Mouse (Mus musculus): ENCODE results near the gene Ppm1b. TPM values are rescaled to one million over a fixed set of nuclear protein-coding genes. Genes with fewer than 3 reads are reported as not detected.
A peak's percentile ranks its signal among the peaks of the same experiment; 100 is the strongest.

The Ppm1b gene
- 68.9 and 73.0 TPM in 2 replicates for polyA plus RNA-seq (2014; fragmentation: Nextera tagmentation; extraction: Ambion mirVana)

DNA sequence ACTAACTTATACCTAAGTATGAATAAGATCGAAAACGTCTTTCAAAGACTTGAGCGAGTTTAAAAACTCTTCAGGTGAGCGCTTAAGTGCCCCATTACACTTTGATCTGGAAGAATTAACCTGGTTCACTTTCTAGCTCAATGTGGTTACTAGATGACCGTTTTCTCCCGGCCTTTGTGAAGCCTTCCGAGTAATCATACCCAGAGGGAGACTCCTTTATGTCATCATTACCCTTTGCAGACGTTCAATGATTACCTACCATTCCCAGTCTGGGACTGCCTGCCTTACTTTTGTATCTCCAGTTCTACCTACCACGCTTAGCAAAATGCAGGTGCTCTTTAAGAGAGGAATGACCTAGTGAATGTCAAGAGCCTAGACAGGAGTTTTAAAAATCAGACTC is at the start of gene Ppm1b:
Ppm1b (plus strand) TSS at position 301 of the 400 bp plus-strand sequence.
- Histone ChIP-seq H3K9ac (ENCODE audit: low read length) (peak within 1 kb of the TSS; percentile 78), H3K4me3 (ENCODE audit: control insufficient read depth in 1 of 2, insufficient read depth in 1 of 2, low read depth in 1 of 2, low read length in 2 of 2) (peak within 1 kb of the TSS; percentile 54 to 62), H3K4me2 (ENCODE audit: low read length) (peak within 1 kb of the TSS; percentile 91), H3K27me3 (ENCODE audit: control insufficient read depth, insufficient read depth, low read length) (no peaks in the 10 kb centered on the region), H3K36me3 (ENCODE audit: control insufficient read depth, insufficient read depth, low read length) (no peaks in the 10 kb centered on the region), H3K9me3 (ENCODE audit: control insufficient read depth, low read length) (no peaks in the 10 kb centered on the region), H3K27ac (replicated peaks in 1 of 2; ENCODE audit: control insufficient read depth in 1 of 2, insufficient read depth in 1 of 2, low read depth in 2 of 2, low read length in 2 of 2) (peak within 1 kb of the TSS; percentile 97 to 98), H3K4me1 (ENCODE audit: control insufficient read depth in 2 of 2, insufficient read depth in 2 of 2, low read length in 2 of 2) (peaks cover 4 to 26% of the 10 kb centered on the region in 2 experiments)
- ATAC-seq (ENCODE audit: insufficient number of reproducible peaks, insufficient read depth, low FRiP score, low read depth): no peak
- WGBS: 32% methylated on average over 9 of the region's 9 CpGs

DNA sequence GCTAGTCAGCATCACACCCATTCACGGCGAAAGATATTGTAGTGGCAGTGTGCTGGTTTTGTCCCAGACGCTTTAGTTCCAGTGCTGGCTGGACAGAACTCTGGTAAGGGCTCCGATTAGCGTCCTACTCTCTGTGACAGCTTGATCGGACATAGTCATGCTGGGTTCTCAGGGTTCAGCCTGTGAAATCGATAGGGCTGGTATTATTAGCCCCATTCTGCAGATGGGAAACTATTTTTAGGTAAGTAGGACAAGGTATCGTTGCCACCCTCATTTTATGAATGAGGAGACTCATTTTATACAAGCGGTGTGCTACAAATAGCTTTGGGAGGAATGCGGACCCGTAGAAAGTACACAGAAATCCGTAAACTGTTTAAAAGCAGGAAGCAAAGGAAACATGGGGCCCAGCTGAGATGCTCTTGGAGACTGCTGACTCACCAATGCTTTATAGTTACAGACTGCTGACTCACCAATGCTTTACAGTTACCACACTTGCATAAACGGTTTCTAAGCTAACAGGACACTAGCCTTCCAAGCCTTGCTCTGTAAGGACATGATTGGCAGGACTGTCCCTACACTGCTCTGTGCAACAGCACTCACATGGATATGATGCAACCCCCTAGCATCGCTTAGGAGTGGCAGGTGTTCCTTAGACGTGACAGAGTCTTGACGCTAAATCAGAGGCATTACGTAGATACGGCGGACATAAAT is 34.7 kb upstream of the Ppm1b start:
- Histone ChIP-seq H3K27ac (replicated peaks in 1 of 2; ENCODE audit: control insufficient read depth in 1 of 2, insufficient read depth in 1 of 2, low read depth in 2 of 2, low read length in 2 of 2) (no peak overlapping the region), H3K27me3 (ENCODE audit: control insufficient read depth, insufficient read depth, low read length) (no peaks in the 10 kb centered on the region), H3K9ac (ENCODE audit: low read length) (no peak overlapping the region), H3K4me3 (ENCODE audit: control insufficient read depth in 1 of 2, insufficient read depth in 1 of 2, low read depth in 1 of 2, low read length in 2 of 2) (no peak overlapping the region), H3K9me3 (ENCODE audit: control insufficient read depth, low read length) (no peaks in the 10 kb centered on the region), H3K4me1 (ENCODE audit: control insufficient read depth in 2 of 2, insufficient read depth in 2 of 2, low read length in 2 of 2) (0 out of 4 replicates have a peak, but pooled peaks cover 0 to 5% of the 10 kb centered on the region in 2 experiments), H3K4me2 (ENCODE audit: low read length) (no peak overlapping the region), H3K36me3 (ENCODE audit: control insufficient read depth, insufficient read depth, low read length) (no peaks in the 10 kb centered on the region)
- WGBS: 80% methylated on average over 19 of the region's 19 CpGs
- no peak for ATAC-seq (ENCODE audit: insufficient number of reproducible peaks, insufficient read depth, low FRiP score, low read depth)

DNA sequence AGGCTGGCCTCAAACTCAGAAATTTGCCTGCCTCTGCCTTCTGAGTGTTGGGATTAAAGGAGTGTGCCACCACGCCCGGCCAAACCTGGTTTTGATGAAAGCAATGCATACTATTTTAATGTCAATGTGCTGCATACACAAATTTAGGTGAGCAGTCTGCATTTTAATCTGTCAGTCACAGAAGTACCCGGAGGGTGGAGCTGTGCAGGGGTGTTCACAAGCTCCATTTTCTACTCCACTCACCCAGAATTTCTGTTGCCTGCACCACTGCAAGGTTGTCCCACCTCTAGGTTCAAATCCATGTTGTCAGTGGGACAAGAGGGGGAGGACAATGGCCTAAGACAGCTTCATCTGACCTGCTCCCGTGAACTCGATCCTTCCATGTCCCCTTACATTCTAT is 31.8 kb upstream of the Ppm1b start:
- Histone ChIP-seq H3K4me1 (ENCODE audit: control insufficient read depth in 2 of 2, insufficient read depth in 2 of 2, low read length in 2 of 2) (0 out of 4 replicates have a peak, but pooled peaks cover 0 to 5% of the 10 kb centered on the region in 2 experiments), H3K4me2 (ENCODE audit: low read length) (no peak overlapping the region), H3K9me3 (ENCODE audit: control insufficient read depth, low read length) (no peaks in the 10 kb centered on the region), H3K36me3 (ENCODE audit: control insufficient read depth, insufficient read depth, low read length) (no peaks in the 10 kb centered on the region), H3K4me3 (ENCODE audit: control insufficient read depth in 1 of 2, insufficient read depth in 1 of 2, low read depth in 1 of 2, low read length in 2 of 2) (no peak overlapping the region), H3K9ac (ENCODE audit: low read length) (no peak overlapping the region), H3K27me3 (ENCODE audit: control insufficient read depth, insufficient read depth, low read length) (no peaks in the 10 kb centered on the region), H3K27ac (replicated peaks in 1 of 2; ENCODE audit: control insufficient read depth in 1 of 2, insufficient read depth in 1 of 2, low read depth in 2 of 2, low read length in 2 of 2) (no peak overlapping the region)
- 84% methylated on average over 5 of the region's 5 CpGs for WGBS
- ATAC-seq (ENCODE audit: insufficient number of reproducible peaks, insufficient read depth, low FRiP score, low read depth): no peak

DNA sequence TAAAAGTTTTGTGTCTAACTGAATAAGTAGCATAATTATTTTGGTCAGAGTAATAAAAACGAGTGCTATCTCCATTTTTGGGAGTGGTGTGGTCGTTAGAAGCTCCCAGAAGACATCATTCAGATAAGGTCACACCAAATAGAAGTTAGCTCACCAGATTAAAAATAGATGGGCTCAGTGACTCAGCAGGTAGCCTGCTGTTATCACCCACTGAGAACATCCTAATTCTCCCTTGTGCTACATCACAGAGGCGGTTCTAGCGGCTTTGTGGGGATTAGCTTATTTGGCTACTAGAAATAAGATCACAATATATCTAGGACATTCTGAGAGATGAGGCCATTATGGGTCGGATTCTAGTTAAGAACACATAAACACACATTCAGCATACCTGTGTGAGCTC is 30.3 kb upstream of the Ppm1b start:
- H3K9me3 ChIP-seq (ENCODE audit: control insufficient read depth, low read length): peaks cover under 1% of the 10 kb centered on the region; the same call in 1 of the 2 replicates
- no peak for ATAC-seq (ENCODE audit: insufficient number of reproducible peaks, insufficient read depth, low FRiP score, low read depth)
- H3K9ac ChIP-seq (ENCODE audit: low read length): no peak overlapping the region
- WGBS: 23% methylated on average over 5 of the region's 5 CpGs
- no peak overlapping the region for H3K4me2 ChIP-seq (ENCODE audit: low read length)
- no peaks in the 10 kb centered on the region for H3K27me3 ChIP-seq (ENCODE audit: control insufficient read depth, insufficient read depth, low read length)
- H3K4me3 ChIP-seq (ENCODE audit: control insufficient read depth in 1 of 2, insufficient read depth in 1 of 2, low read depth in 1 of 2, low read length in 2 of 2): no peak overlapping the region
- no peaks in the 10 kb centered on the region for H3K36me3 ChIP-seq (ENCODE audit: control insufficient read depth, insufficient read depth, low read length)
- no peak overlapping the region for H3K27ac ChIP-seq (replicated peaks in 1 of 2; ENCODE audit: control insufficient read depth in 1 of 2, insufficient read depth in 1 of 2, low read depth in 2 of 2, low read length in 2 of 2)
- 0 out of 4 replicates have a peak, but pooled peaks cover 0 to 5% of the 10 kb centered on the region in 2 experiments for H3K4me1 ChIP-seq (ENCODE audit: control insufficient read depth in 2 of 2, insufficient read depth in 2 of 2, low read length in 2 of 2)

DNA sequence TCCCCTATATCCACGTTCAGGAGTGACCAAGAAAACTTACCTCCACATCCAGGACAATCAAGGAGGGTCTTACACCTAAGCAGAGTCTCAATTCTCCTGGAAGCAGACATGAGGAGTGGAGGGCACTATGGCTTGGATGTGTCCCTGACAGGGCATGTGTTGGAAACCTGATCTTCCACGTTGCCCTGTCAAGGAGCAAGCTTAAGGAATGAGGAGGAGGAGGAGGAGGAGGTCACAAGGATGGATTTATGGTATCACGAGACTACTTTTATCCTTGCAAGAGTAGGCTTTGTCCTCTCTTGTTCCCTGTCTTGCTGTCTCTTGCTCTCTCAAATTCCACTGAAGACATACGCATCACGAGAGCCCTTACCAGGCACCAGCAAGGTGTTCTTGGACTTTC is 29.0 kb upstream of the Ppm1b start:
- Histone ChIP-seq H3K27ac (replicated peaks in 1 of 2; ENCODE audit: control insufficient read depth in 1 of 2, insufficient read depth in 1 of 2, low read depth in 2 of 2, low read length in 2 of 2) (no peak overlapping the region), H3K27me3 (ENCODE audit: control insufficient read depth, insufficient read depth, low read length) (no peaks in the 10 kb centered on the region), H3K4me1 (ENCODE audit: control insufficient read depth in 2 of 2, insufficient read depth in 2 of 2, low read length in 2 of 2) (0 out of 4 replicates have a peak, but pooled peaks cover 0 to 5% of the 10 kb centered on the region in 2 experiments), H3K9ac (ENCODE audit: low read length) (no peak overlapping the region), H3K4me2 (ENCODE audit: low read length) (no peak overlapping the region), H3K36me3 (ENCODE audit: control insufficient read depth, insufficient read depth, low read length) (no peaks in the 10 kb centered on the region), H3K9me3 (ENCODE audit: control insufficient read depth, low read length) (peaks cover 7% of the 10 kb centered on the region; the same call in 1 of the 2 replicates), H3K4me3 (ENCODE audit: control insufficient read depth in 1 of 2, insufficient read depth in 1 of 2, low read depth in 1 of 2, low read length in 2 of 2) (no peak overlapping the region)
- WGBS: 73% methylated on average over 5 of the region's 5 CpGs
- no peak for ATAC-seq (ENCODE audit: insufficient number of reproducible peaks, insufficient read depth, low FRiP score, low read depth)

DNA sequence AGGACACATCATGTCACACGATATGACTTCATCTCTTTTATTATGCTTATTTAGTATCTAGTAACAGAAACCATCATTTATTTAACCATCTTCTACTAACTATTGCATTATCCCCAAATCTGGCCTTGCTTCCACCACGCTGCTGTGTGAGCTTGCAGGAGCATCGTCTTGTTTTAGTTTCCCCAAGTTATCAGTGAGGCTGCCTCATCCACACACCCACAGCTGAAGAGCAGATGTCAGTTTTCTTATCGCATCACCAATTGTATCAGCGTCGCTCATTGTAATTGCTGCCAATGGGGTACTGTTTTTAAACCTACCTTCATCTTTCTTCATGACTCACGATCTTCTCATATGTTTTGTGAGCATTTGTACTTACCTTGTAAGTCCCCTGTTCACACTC is 23.6 kb upstream of the Ppm1b start:
- peaks cover 2 to 11% of the 10 kb centered on the region in 2 experiments; a peak in 2 of 4 replicates for H3K4me1 ChIP-seq (ENCODE audit: control insufficient read depth in 2 of 2, insufficient read depth in 2 of 2, low read length in 2 of 2)
- H3K9ac ChIP-seq (ENCODE audit: low read length): no peak overlapping the region
- H3K27ac ChIP-seq (replicated peaks in 1 of 2; ENCODE audit: control insufficient read depth in 1 of 2, insufficient read depth in 1 of 2, low read depth in 2 of 2, low read length in 2 of 2): no peak overlapping the region
- H3K4me3 ChIP-seq (ENCODE audit: control insufficient read depth in 1 of 2, insufficient read depth in 1 of 2, low read depth in 1 of 2, low read length in 2 of 2): no peak overlapping the region
- peaks cover 7% of the 10 kb centered on the region; the same call in 1 of the 2 replicates for H3K9me3 ChIP-seq (ENCODE audit: control insufficient read depth, low read length)
- WGBS: 72% methylated on average over 7 of the region's 7 CpGs
- no peak overlapping the region for H3K4me2 ChIP-seq (ENCODE audit: low read length)
- no peaks in the 10 kb centered on the region for H3K36me3 ChIP-seq (ENCODE audit: control insufficient read depth, insufficient read depth, low read length)
- no peak for ATAC-seq (ENCODE audit: insufficient number of reproducible peaks, insufficient read depth, low FRiP score, low read depth)
- no peaks in the 10 kb centered on the region for H3K27me3 ChIP-seq (ENCODE audit: control insufficient read depth, insufficient read depth, low read length)

DNA sequence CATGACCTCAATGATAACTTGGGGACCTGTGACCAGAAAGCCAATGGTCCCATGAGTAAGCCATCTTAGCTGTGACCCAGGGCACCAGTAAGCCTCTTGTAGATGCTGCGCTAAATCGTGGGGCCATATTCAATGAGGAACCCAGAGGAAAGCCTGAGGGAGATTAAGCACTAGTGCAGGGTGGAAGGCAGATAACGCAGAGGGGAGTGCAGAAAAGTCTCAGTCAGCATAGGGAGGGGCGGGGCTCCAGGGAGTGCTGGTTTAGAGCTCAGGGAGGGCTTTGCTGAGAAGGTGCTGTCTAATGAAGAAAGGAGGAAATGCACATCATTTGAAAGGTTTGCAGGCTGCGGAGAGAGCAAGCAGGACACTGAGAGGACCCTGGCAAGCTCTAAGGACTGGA is 22.6 kb upstream of the Ppm1b start:
- Histone ChIP-seq H3K9ac (ENCODE audit: low read length) (no peak overlapping the region), H3K27me3 (ENCODE audit: control insufficient read depth, insufficient read depth, low read length) (no peaks in the 10 kb centered on the region), H3K4me1 (ENCODE audit: control insufficient read depth in 2 of 2, insufficient read depth in 2 of 2, low read length in 2 of 2) (peaks cover 2 to 11% of the 10 kb centered on the region in 2 experiments; a peak in 2 of 4 replicates), H3K9me3 (ENCODE audit: control insufficient read depth, low read length) (peaks cover 10% of the 10 kb centered on the region; the same call in 1 of the 2 replicates), H3K36me3 (ENCODE audit: control insufficient read depth, insufficient read depth, low read length) (no peaks in the 10 kb centered on the region), H3K27ac (replicated peaks in 1 of 2; ENCODE audit: control insufficient read depth in 1 of 2, insufficient read depth in 1 of 2, low read depth in 2 of 2, low read length in 2 of 2) (no peak overlapping the region), H3K4me3 (ENCODE audit: control insufficient read depth in 1 of 2, insufficient read depth in 1 of 2, low read depth in 1 of 2, low read length in 2 of 2) (no peak overlapping the region), H3K4me2 (ENCODE audit: low read length) (no peak overlapping the region)
- WGBS: 33% methylated on average over 5 of the region's 5 CpGs
- ATAC-seq (ENCODE audit: insufficient number of reproducible peaks, insufficient read depth, low FRiP score, low read depth): no peak

All from heart, embryonic 14.5 days (tissue).